Mouse (Mus musculus) C2C12 (cell line): ENCODE measurements around the gene Arhgef10l.

ENCODE experiments used
- CTCF ChIP-seq: IDR thresholded peaks from one replicate; pipeline ENCODE4 v1.5.1; 2011; ENCODE audit not compliant: control insufficient read depth, insufficient read depth, insufficient read length
- USF1 ChIP-seq: IDR thresholded peaks from one replicate; pipeline ENCODE4 v1.6.1; 2011; ENCODE audit warnings: low read depth, mild to moderate bottlenecking, control low read depth, moderate library complexity

DNA sequence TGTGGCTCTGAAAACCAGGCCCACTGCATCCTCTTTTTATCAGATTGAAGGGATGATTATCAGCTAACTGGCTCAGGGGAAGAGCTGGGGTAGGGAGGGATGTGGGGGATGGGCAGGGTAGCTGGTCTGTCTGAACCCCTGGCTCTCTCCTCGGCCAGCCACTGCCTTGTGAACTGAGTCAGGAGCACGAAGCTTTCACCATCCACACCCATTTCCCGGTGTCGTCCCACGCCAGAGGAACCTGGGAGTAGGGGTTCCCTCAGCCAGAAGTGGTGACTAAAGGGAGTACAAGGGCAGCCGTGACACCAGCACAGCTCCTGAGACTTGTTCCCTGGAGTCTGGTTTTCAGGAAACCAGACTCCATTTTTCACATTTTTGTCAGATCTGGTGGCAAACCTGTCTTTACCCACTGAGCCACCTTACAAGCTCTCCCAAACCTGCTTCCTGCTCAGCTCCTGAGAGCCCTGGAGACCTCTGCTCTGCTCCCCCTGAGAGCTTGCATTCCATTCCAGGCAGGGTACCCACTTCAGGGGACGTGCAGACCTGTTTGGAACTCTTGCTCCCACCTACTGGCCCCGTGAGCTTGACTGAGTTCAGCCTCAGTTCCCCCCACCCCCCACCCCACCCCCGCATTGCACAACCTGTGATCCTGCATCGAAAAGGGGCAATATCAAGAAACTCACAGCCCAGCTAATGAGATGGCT is 2.8 kb downstream of the Arhgef10l start:
- TF ChIP-seq CTCF (no peak), USF1 (no peak)
